Mouse (Mus musculus): ENCODE data around the gene Rdh5. TPM values are rescaled to one million over a fixed set of nuclear protein-coding genes. Genes with fewer than 3 reads are reported as not detected.

The Rdh5 gene
- total and polyA plus RNA-seq, 2 experiments from 2014 or later, result 21.0 to 24.8 TPM

DNA sequence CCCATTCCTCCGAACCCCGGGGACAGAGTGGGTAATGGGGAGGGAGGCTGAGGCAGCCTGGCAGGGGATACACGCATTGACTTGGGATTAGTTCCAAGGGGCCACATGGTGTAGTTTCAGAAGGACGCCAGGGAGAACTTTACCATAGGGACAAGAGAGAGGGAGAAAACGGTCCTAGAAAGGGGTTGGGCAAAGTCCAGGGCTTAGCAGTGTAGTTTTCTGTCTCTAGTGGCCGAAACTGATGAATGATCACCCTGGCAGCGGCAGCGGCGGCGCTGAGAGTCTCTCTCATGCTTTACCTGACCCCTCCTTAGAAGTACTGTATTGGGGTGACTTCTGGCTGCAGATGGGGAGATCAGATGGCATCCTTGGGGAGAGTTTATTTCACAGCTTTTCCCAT, 35.7 kb upstream of the Rdh5 start:
- Histone ChIP-seq H3K4me1 (ENCODE audit: insufficient read depth, low read length) (no peaks in the 10 kb centered on the region), H3K27me3 (ENCODE audit: insufficient read depth, low read length) (no peaks in the 10 kb centered on the region), H3K9ac (replicated peaks; ENCODE audit: low read length) (no peak overlapping the region), H3K9me3 (ENCODE audit: low read length) (no peaks in the 10 kb centered on the region), H3K4me2 (ENCODE audit: low read depth, low read length) (no peak overlapping the region), H3K4me3 (ENCODE audit: low read length) (no peak overlapping the region), H3K36me3 (ENCODE audit: insufficient read depth, low read length) (no peaks in the 10 kb centered on the region), H3K27ac (no peak overlapping the region)
- ATAC-seq, result no peak
- 77% methylated on average over 10 of the region's 10 CpGs for WGBS
- TF ChIP-seq CTCF (IDR thresholded peaks at IDR 0.05; ENCODE audit: low read depth), result no peak
- no peak for DNase-seq (ENCODE audit: low spot score)

DNA sequence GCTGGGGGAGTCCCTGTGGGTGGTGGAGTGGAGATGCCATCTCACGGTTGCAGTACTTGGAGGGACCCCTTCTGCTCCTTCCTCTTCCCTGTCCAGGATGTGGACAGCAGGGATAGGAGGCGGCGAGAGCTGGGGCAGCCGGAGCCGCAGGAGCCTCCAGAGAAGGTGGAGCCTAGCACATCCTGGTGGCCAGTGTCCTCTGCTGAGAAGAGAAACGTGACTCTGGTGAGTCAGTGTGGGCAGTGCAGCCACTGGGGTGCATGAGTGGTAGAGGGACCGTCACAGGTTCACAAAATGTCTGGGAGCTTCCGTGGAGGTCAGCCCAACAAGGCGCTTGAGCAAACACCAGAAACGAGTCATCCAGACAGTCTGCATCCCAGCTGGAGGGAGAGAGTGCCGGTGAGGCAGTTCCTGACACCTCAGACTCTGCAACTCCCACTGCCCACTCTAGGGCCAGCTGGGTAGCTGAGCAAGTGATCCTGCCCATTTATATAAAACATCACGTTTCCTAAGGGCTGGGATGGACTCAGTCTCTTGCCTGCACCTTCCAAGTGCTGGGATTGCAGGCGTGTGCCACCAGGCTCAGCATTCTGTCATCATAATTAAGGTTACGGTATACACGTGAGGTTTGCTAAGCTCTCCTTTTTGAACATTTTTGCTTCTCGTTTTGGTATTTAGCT, 27.7 kb upstream of the Rdh5 start:
- H3K4me2 ChIP-seq (ENCODE audit: low read depth, low read length), result no peak overlapping the region
- no peaks in the 10 kb centered on the region for H3K4me1 ChIP-seq (ENCODE audit: insufficient read depth, low read length)
- H3K9me3 ChIP-seq (ENCODE audit: low read length), result no peaks in the 10 kb centered on the region
- no peak overlapping the region for H3K4me3 ChIP-seq (ENCODE audit: low read length)
- TF ChIP-seq CTCF (IDR thresholded peaks at IDR 0.05; ENCODE audit: low read depth), result no peak
- DNase-seq (ENCODE audit: low spot score), result no peak
- 68% methylated on average over 16 of the region's 16 CpGs for WGBS
- no peak overlapping the region for H3K9ac ChIP-seq (replicated peaks; ENCODE audit: low read length)
- no peaks in the 10 kb centered on the region for H3K27me3 ChIP-seq (ENCODE audit: insufficient read depth, low read length)
- no peaks in the 10 kb centered on the region for H3K36me3 ChIP-seq (ENCODE audit: insufficient read depth, low read length)
- ATAC-seq, result no peak
- H3K27ac ChIP-seq, result no peak overlapping the region

DNA sequence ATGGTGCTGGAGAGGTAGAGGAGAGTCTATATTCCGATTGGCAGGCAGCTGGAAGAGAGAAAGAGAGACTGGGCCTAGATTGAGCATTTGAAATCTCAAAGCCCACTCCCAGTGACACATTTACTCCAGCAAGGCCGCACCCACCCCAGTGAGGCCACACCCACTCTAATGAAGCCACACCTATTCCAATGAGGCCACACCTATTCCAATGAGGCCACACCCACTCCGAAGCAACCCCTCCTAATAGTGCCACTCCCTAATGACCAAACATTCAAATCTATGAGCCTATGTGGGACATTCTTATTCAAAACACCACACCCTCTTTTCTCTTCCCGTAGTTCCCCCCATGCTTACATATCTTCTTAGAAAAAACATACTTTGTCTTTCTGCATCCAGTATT, 24.8 kb upstream of the Rdh5 start:
- Histone ChIP-seq H3K9ac (replicated peaks; ENCODE audit: low read length) (no peak overlapping the region), H3K9me3 (ENCODE audit: low read length) (no peaks in the 10 kb centered on the region), H3K4me3 (ENCODE audit: low read length) (no peak overlapping the region), H3K4me2 (ENCODE audit: low read depth, low read length) (no peak overlapping the region), H3K4me1 (ENCODE audit: insufficient read depth, low read length) (no peaks in the 10 kb centered on the region), H3K27me3 (ENCODE audit: insufficient read depth, low read length) (no peaks in the 10 kb centered on the region), H3K27ac (no peak overlapping the region), H3K36me3 (ENCODE audit: insufficient read depth, low read length) (no peaks in the 10 kb centered on the region)
- ATAC-seq (no peak), DNase-seq (ENCODE audit: low spot score) (no peak)
- WGBS, result 94% methylated on average over 4 of the region's 4 CpGs
- TF ChIP-seq CTCF (IDR thresholded peaks at IDR 0.05; ENCODE audit: low read depth), result no peak

DNA sequence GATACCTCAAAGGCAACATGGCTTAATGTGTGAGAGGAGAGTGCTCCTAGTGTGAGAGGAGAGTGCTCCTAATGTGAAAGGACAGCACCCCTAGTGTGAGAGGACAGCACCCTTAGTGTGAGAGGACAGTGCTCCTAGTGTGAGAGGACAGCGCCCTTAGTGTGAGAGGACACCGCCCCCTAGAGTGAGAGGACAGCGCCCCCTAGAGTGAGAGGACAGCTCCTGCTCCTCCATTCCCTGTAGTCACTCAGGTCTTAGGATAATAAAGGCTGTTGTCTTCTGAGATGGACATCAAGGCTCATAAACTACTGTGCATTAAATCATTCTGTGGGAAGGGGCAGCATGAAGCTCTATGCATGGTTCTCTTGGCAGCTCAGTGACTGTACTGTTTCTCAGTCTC, 23.0 kb upstream of the Rdh5 start:
- Histone ChIP-seq H3K9ac (replicated peaks; ENCODE audit: low read length) (no peak overlapping the region), H3K9me3 (ENCODE audit: low read length) (no peaks in the 10 kb centered on the region), H3K4me2 (ENCODE audit: low read depth, low read length) (no peak overlapping the region), H3K27ac (no peak overlapping the region), H3K27me3 (ENCODE audit: insufficient read depth, low read length) (no peaks in the 10 kb centered on the region), H3K4me1 (ENCODE audit: insufficient read depth, low read length) (no peaks in the 10 kb centered on the region), H3K36me3 (ENCODE audit: insufficient read depth, low read length) (no peaks in the 10 kb centered on the region), H3K4me3 (ENCODE audit: low read length) (no peak overlapping the region)
- ATAC-seq (peak; percentile 52), DNase-seq (ENCODE audit: low spot score) (peak; percentile 54)
- TF ChIP-seq CTCF (IDR thresholded peaks at IDR 0.05; ENCODE audit: low read depth), result peak; percentile 76
- WGBS, result 18% methylated on average over 3 of the region's 3 CpGs

DNA sequence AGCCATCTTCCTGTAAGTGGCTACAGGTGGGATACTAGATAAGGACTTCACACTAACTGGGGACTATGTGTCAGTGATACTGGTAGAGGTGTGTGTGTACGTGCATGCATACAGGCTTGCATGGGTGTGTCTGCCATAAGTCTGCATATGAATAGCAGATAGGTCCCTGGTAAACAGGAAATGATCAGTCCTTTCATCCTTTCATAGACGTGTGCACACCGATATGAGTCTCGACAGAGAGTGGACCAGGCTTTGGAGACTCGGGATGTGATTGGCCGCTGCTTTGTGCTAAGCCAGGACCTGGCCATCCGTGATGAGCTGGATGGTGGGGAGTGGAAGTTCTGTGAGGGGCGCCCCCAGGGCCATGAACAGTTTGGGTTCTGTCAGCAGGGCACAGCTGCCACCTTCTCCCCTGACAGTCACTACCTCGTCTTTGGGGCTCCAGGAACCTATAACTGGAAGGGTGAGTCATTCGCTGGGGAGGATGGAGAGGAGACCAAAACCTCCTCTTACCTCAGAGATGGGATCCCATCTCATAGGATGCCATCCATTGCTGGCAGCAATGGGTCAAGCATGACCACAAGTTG, 17.9 kb upstream of the Rdh5 start:
- Histone ChIP-seq H3K27ac (no peak overlapping the region), H3K4me2 (ENCODE audit: low read depth, low read length) (no peak overlapping the region), H3K27me3 (ENCODE audit: insufficient read depth, low read length) (no peaks in the 10 kb centered on the region), H3K4me1 (ENCODE audit: insufficient read depth, low read length) (peaks cover 14% of the 10 kb centered on the region; the same call in 1 of the 2 replicates), H3K4me3 (ENCODE audit: low read length) (no peak overlapping the region), H3K9ac (replicated peaks; ENCODE audit: low read length) (no peak overlapping the region), H3K36me3 (ENCODE audit: insufficient read depth, low read length) (no peaks in the 10 kb centered on the region), H3K9me3 (ENCODE audit: low read length) (no peaks in the 10 kb centered on the region)
- WGBS, result 86% methylated on average over 10 of the region's 10 CpGs
- ATAC-seq (no peak), DNase-seq (ENCODE audit: low spot score) (no peak)
- TF ChIP-seq CTCF (IDR thresholded peaks at IDR 0.05; ENCODE audit: low read depth), result no peak

DNA sequence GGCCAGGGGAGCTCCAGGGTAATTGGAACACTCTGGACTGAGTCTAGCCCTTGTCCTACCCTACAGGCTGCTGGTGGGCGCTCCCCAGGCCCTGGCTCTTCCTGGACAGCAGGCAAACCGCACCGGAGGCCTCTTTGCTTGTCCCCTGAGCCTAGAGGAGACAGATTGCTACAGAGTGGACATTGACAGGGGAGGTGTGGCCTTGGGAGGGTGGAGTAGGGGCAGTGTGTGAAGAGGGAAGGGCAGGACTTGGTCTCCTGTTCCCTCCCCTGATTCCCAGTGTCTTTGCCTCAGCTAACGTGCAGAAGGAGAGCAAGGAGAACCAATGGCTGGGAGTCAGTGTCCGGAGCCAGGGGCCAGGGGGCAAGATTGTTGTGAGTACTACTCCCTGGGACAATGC, 16.3 kb upstream of the Rdh5 start:
- ATAC-seq (peak; percentile 43), DNase-seq (ENCODE audit: low spot score) (no peak)
- H3K4me3 ChIP-seq (ENCODE audit: low read length), result no peak overlapping the region
- 60% methylated on average over 5 of the region's 5 CpGs for whole genome bisulfite sequencing
- no peaks in the 10 kb centered on the region for H3K36me3 ChIP-seq (ENCODE audit: insufficient read depth, low read length)
- peaks cover 14% of the 10 kb centered on the region for H3K4me1 ChIP-seq (ENCODE audit: insufficient read depth, low read length)
- no peaks in the 10 kb centered on the region for H3K9me3 ChIP-seq (ENCODE audit: low read length)
- H3K27ac ChIP-seq, result peak overlapping the region; percentile 58; the same call in 1 of the 2 replicates
- TF ChIP-seq CTCF (IDR thresholded peaks at IDR 0.05; ENCODE audit: low read depth), result no peak
- no peaks in the 10 kb centered on the region for H3K27me3 ChIP-seq (ENCODE audit: insufficient read depth, low read length)
- no peak overlapping the region for H3K9ac ChIP-seq (replicated peaks; ENCODE audit: low read length)
- no peak overlapping the region for H3K4me2 ChIP-seq (ENCODE audit: low read depth, low read length)

DNA sequence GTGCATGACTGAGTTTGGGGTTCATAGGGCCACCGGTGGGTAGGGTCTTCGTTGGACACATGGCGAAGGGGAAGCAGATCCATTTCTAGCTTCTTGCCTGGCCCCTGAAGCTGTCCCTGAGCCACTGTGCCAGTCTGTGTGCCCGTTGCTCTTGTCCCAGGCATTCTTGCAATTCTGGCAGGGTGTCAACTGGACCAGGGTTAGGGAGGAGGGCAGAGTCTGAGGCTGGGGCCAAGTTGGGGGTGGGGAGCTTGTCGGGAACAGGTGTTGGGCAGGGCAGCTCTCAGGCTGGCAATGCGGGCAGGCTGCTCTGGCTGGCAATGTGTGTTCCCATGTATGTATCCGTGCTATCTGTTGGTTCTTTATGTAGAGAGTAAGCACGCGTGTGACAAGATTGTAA, 15.8 kb upstream of the Rdh5 start:
- Histone ChIP-seq H3K36me3 (ENCODE audit: insufficient read depth, low read length) (no peaks in the 10 kb centered on the region), H3K9ac (replicated peaks; ENCODE audit: low read length) (no peak overlapping the region), H3K9me3 (ENCODE audit: low read length) (no peaks in the 10 kb centered on the region), H3K4me3 (ENCODE audit: low read length) (no peak overlapping the region), H3K4me2 (ENCODE audit: low read depth, low read length) (0 out of 2 replicates have a peak overlapping the region, but pooled peaks have one; percentile 2), H3K4me1 (ENCODE audit: insufficient read depth, low read length) (peaks cover 14% of the 10 kb centered on the region), H3K27me3 (ENCODE audit: insufficient read depth, low read length) (no peaks in the 10 kb centered on the region), H3K27ac (peak overlapping the region; percentile 56; the same call in 1 of the 2 replicates)
- 43% methylated on average over 9 of the region's 9 CpGs for WGBS
- DNase-seq (ENCODE audit: low spot score), result peak; percentile 83
- ATAC-seq, result peak; percentile 71
- no peak for TF ChIP-seq CTCF (IDR thresholded peaks at IDR 0.05; ENCODE audit: low read depth)
